Mouse (Mus musculus): ENCODE measurements around the gene Pcgf5. TPM values are rescaled to one million over a fixed set of nuclear protein-coding genes. Genes with fewer than 3 reads are reported as not detected.
"Not testable (repeated sequence)": the region's sequence is repeated elsewhere in the genome, so short reads cannot be mapped to it uniquely, and the experiment has no call there.

Gene Pcgf5
- polyA plus RNA-seq, 1 experiment from 2014 or later = 9.2 TPM

- 47% methylated on average over 5 of the region's 5 CpGs for WGBS
- no peak overlapping the region for H3K4me3 ChIP-seq
- H3K36me3 ChIP-seq = no peaks in the 10 kb centered on the region
- H3K27ac ChIP-seq = no peak overlapping the region
- H3K9ac ChIP-seq = no peak overlapping the region
- H3K27me3 ChIP-seq = no peaks in the 10 kb centered on the region
- no peak overlapping the region for H3K4me2 ChIP-seq
- no peak for ATAC-seq (ENCODE audit: low FRiP score)
- no peaks in the 10 kb centered on the region for H3K9me3 ChIP-seq
- H3K4me1 ChIP-seq (replicated peaks) = peaks cover 9% of the 10 kb centered on the region; the same call in 1 of the 2 replicates
Observed at GRCm38 (mm10) chr19:36451731-36452130, 103.6 kb downstream of the Pcgf5 start.

- not testable (repeated sequence) for H3K4me1 ChIP-seq (replicated peaks); H3K9ac ChIP-seq; H3K4me2 ChIP-seq; H3K9me3 ChIP-seq; H3K4me3 ChIP-seq; H3K27me3 ChIP-seq; ATAC-seq (ENCODE audit: low FRiP score); H3K27ac ChIP-seq; H3K36me3 ChIP-seq
- WGBS = 69% methylated on average over 3 of the region's 3 CpGs
Observed at GRCm38 (mm10) chr19:36452210-36452609, 104.1 kb downstream of the Pcgf5 start.

- no peaks in the 10 kb centered on the region for H3K27me3 ChIP-seq
- H3K27ac ChIP-seq = no peak overlapping the region
- no peaks in the 10 kb centered on the region for H3K36me3 ChIP-seq
- no peak for ATAC-seq (ENCODE audit: low FRiP score)
- H3K9me3 ChIP-seq = no peaks in the 10 kb centered on the region
- 92% methylated on average over 4 of the region's 4 CpGs for WGBS
- no peak overlapping the region for H3K4me2 ChIP-seq
- no peak overlapping the region for H3K4me3 ChIP-seq
- peaks cover 9% of the 10 kb centered on the region; the same call in 1 of the 2 replicates for H3K4me1 ChIP-seq (replicated peaks)
- no peak overlapping the region for H3K9ac ChIP-seq
Observed at GRCm38 (mm10) chr19:36453451-36453850, 105.3 kb downstream of the Pcgf5 start.

- Histone ChIP-seq H3K27me3 (no peaks in the 10 kb centered on the region), H3K4me2 (no peak overlapping the region), H3K4me3 (no peak overlapping the region), H3K4me1 (replicated peaks) (no peaks in the 10 kb centered on the region), H3K9me3 (no peaks in the 10 kb centered on the region), H3K36me3 (no peaks in the 10 kb centered on the region), H3K27ac (no peak overlapping the region), H3K9ac (no peak overlapping the region)
- WGBS = 16% methylated on average over 6 of the region's 6 CpGs
- ATAC-seq (ENCODE audit: low FRiP score) = no peak
Observed at GRCm38 (mm10) chr19:36470106-36470505, 122.0 kb downstream of the Pcgf5 start.

GRCm38 (mm10) chr19:36471325-36471724 lies 123.2 kb downstream of the Pcgf5 start:
- ATAC-seq (ENCODE audit: low FRiP score) = no peak
- H3K27me3 ChIP-seq = no peaks in the 10 kb centered on the region
- no peaks in the 10 kb centered on the region for H3K36me3 ChIP-seq
- H3K4me2 ChIP-seq = no peak overlapping the region
- 79% methylated on average over 3 of the region's 3 CpGs for WGBS
- no peak overlapping the region for H3K9ac ChIP-seq
- H3K9me3 ChIP-seq = no peaks in the 10 kb centered on the region
- H3K4me1 ChIP-seq (replicated peaks) = no peaks in the 10 kb centered on the region
- no peak overlapping the region for H3K27ac ChIP-seq
- H3K4me3 ChIP-seq = no peak overlapping the region

GRCm38 (mm10) chr19:36476596-36476995 lies 128.5 kb downstream of the Pcgf5 start:
- H3K27me3 ChIP-seq = no peaks in the 10 kb centered on the region
- no peaks in the 10 kb centered on the region for H3K4me1 ChIP-seq (replicated peaks)
- H3K36me3 ChIP-seq = no peaks in the 10 kb centered on the region
- no peak for ATAC-seq (ENCODE audit: low FRiP score)
- no peak overlapping the region for H3K9ac ChIP-seq
- H3K4me3 ChIP-seq = no peak overlapping the region
- no peak overlapping the region for H3K27ac ChIP-seq
- 93% methylated on average over 4 of the region's 4 CpGs for WGBS
- H3K9me3 ChIP-seq = no peaks in the 10 kb centered on the region
- no peak overlapping the region for H3K4me2 ChIP-seq

- no peak overlapping the region for H3K4me2 ChIP-seq
- no peak overlapping the region for H3K4me3 ChIP-seq
- WGBS = 66% methylated on average over 9 of the region's 9 CpGs
- no peak for ATAC-seq (ENCODE audit: low FRiP score)
- no peak overlapping the region for H3K27ac ChIP-seq
- no peaks in the 10 kb centered on the region for H3K27me3 ChIP-seq
- no peaks in the 10 kb centered on the region for H3K4me1 ChIP-seq (replicated peaks)
- no peaks in the 10 kb centered on the region for H3K36me3 ChIP-seq
- H3K9ac ChIP-seq = no peak overlapping the region
- H3K9me3 ChIP-seq = no peaks in the 10 kb centered on the region
Observed at GRCm38 (mm10) chr19:36477151-36477550, 129.0 kb downstream of the Pcgf5 start.

GRCm38 (mm10) chr19:36477684-36478083 lies 129.6 kb downstream of the Pcgf5 start:
- 72% methylated on average over 5 of the region's 5 CpGs for WGBS
- no peaks in the 10 kb centered on the region for H3K4me1 ChIP-seq (replicated peaks)

GRCm38 (mm10) chr19:36490911-36491310 lies 142.8 kb downstream of the Pcgf5 start:
- no peak for ATAC-seq (ENCODE audit: low FRiP score)
- no peak overlapping the region for H3K9ac ChIP-seq
- WGBS = 87% methylated on average over 6 of the region's 6 CpGs

More at GRCm38 (mm10) chr19:36477684-36478083, 129.6 kb downstream of the Pcgf5 start:
- Histone ChIP-seq H3K27ac (no peak overlapping the region), H3K4me2 (no peak overlapping the region), H3K27me3 (no peaks in the 10 kb centered on the region), H3K36me3 (no peaks in the 10 kb centered on the region), H3K4me3 (no peak overlapping the region), H3K9me3 (no peaks in the 10 kb centered on the region), H3K9ac (no peak overlapping the region)
- no peak for ATAC-seq (ENCODE audit: low FRiP score)

GRCm38 (mm10) chr19:36495555-36495954 lies 147.4 kb downstream of the Pcgf5 start:
- Histone ChIP-seq H3K4me3 (no peak overlapping the region), H3K36me3 (no peaks in the 10 kb centered on the region), H3K9ac (no peak overlapping the region), H3K4me1 (replicated peaks) (0 out of 2 replicates have a peak, but pooled peaks cover 5% of the 10 kb centered on the region), H3K27me3 (no peaks in the 10 kb centered on the region), H3K9me3 (no peaks in the 10 kb centered on the region), H3K27ac (no peak overlapping the region), H3K4me2 (no peak overlapping the region)
- ATAC-seq (ENCODE audit: low FRiP score) = no peak
- WGBS = 76% methylated on average over 3 of the region's 3 CpGs

More at GRCm38 (mm10) chr19:36490911-36491310, 142.8 kb downstream of the Pcgf5 start:
- no peak overlapping the region for H3K4me2 ChIP-seq
- no peak overlapping the region for H3K4me3 ChIP-seq
- H3K27me3 ChIP-seq = no peaks in the 10 kb centered on the region
- H3K4me1 ChIP-seq (replicated peaks) = 0 out of 2 replicates have a peak, but pooled peaks cover 5% of the 10 kb centered on the region
- no peaks in the 10 kb centered on the region for H3K36me3 ChIP-seq
- H3K27ac ChIP-seq = no peak overlapping the region
- H3K9me3 ChIP-seq = no peaks in the 10 kb centered on the region

GRCm38 (mm10) chr19:36496532-36496931 lies 148.4 kb downstream of the Pcgf5 start:
- Histone ChIP-seq H3K9me3 (peaks cover 2% of the 10 kb centered on the region; the same call in 1 of the 2 replicates), H3K9ac (no peak overlapping the region), H3K27me3 (no peaks in the 10 kb centered on the region), H3K4me1 (replicated peaks) (0 out of 2 replicates have a peak, but pooled peaks cover 5% of the 10 kb centered on the region), H3K36me3 (no peaks in the 10 kb centered on the region), H3K27ac (no peak overlapping the region), H3K4me3 (no peak overlapping the region), H3K4me2 (no peak overlapping the region)
- ATAC-seq (ENCODE audit: low FRiP score) = no peak
- 87% methylated on average over 4 of the region's 4 CpGs for WGBS

- 0 out of 2 replicates have a peak, but pooled peaks cover 5% of the 10 kb centered on the region for H3K4me1 ChIP-seq (replicated peaks)
- no peak overlapping the region for H3K4me2 ChIP-seq
- H3K36me3 ChIP-seq = no peaks in the 10 kb centered on the region
- no peak overlapping the region for H3K27ac ChIP-seq
- no peaks in the 10 kb centered on the region for H3K27me3 ChIP-seq
- 67% methylated on average over 4 of the region's 4 CpGs for WGBS
- ATAC-seq (ENCODE audit: low FRiP score) = no peak
- H3K9me3 ChIP-seq = peaks cover 6% of the 10 kb centered on the region; the same call in 1 of the 2 replicates
- no peak overlapping the region for H3K9ac ChIP-seq
- H3K4me3 ChIP-seq = no peak overlapping the region
Observed at GRCm38 (mm10) chr19:36497067-36497466, 149.0 kb downstream of the Pcgf5 start.

- H3K9ac ChIP-seq = no peak overlapping the region
- H3K9me3 ChIP-seq = peaks cover 8% of the 10 kb centered on the region; the same call in 1 of the 2 replicates
- 0 out of 2 replicates have a peak, but pooled peaks cover 5% of the 10 kb centered on the region for H3K4me1 ChIP-seq (replicated peaks)
- 80% methylated on average over 5 of the region's 5 CpGs for WGBS
- no peak overlapping the region for H3K4me3 ChIP-seq
- no peaks in the 10 kb centered on the region for H3K27me3 ChIP-seq
- H3K27ac ChIP-seq = no peak overlapping the region
- H3K36me3 ChIP-seq = no peaks in the 10 kb centered on the region
- no peak for ATAC-seq (ENCODE audit: low FRiP score)
- H3K4me2 ChIP-seq = no peak overlapping the region
Observed at GRCm38 (mm10) chr19:36497744-36498143, 149.6 kb downstream of the Pcgf5 start.
